Mouse (Mus musculus) embryonic fibroblast, embryonic 13.5 days (primary cell): ENCODE results near the gene Blm. TPM values are rescaled to one million over a fixed set of nuclear protein-coding genes. Genes with fewer than 3 reads are reported as not detected.

Experiments used
- H3K27ac ChIP-seq: 2 replicates; pipeline ENCODE4 v1.5.1; 2012; ENCODE audit warnings: low read length, control low read depth, inconsistent platforms; ENCODE audit not compliant: insufficient read depth
- H3K4me1 ChIP-seq: 2 replicates; pipeline ENCODE4 v1.6.1; 2011; ENCODE audit warnings: low read length; ENCODE audit not compliant: control insufficient read depth, insufficient read depth
- H3K4me3 ChIP-seq: 2 replicates; pipeline ENCODE4 v1.5.1; 2011; ENCODE audit warnings: mild to moderate bottlenecking, control low read depth, low read length; ENCODE audit not compliant: insufficient read depth
- CTCF ChIP-seq: IDR thresholded peaks from 2 replicates; pipeline ENCODE4 v1.5.1; 2011; ENCODE audit warnings: mild to moderate bottlenecking, control low read depth, low read length, moderate library complexity, borderline replicate concordance; ENCODE audit not compliant: insufficient read depth
- POLR2A ChIP-seq: IDR thresholded peaks from 2 replicates; pipeline ENCODE4 v1.6.1; 2011; ENCODE audit warnings: low read depth, mild to moderate bottlenecking, control low read depth, low read length, moderate library complexity
- polyA plus RNA-seq: library from polyadenylated mRNA; stranded (reverse); fragments of >200 nt; gene quantifications from 2 replicates; pipeline ENCODE4 v1.2.4, GENCODE M21; 2011; ENCODE audit warnings: low read depth; ENCODE audit not compliant: missing spikeins, insufficient read length

The Blm gene
- polyA plus RNA-seq, 1 experiment = 25.0 TPM

DNA sequence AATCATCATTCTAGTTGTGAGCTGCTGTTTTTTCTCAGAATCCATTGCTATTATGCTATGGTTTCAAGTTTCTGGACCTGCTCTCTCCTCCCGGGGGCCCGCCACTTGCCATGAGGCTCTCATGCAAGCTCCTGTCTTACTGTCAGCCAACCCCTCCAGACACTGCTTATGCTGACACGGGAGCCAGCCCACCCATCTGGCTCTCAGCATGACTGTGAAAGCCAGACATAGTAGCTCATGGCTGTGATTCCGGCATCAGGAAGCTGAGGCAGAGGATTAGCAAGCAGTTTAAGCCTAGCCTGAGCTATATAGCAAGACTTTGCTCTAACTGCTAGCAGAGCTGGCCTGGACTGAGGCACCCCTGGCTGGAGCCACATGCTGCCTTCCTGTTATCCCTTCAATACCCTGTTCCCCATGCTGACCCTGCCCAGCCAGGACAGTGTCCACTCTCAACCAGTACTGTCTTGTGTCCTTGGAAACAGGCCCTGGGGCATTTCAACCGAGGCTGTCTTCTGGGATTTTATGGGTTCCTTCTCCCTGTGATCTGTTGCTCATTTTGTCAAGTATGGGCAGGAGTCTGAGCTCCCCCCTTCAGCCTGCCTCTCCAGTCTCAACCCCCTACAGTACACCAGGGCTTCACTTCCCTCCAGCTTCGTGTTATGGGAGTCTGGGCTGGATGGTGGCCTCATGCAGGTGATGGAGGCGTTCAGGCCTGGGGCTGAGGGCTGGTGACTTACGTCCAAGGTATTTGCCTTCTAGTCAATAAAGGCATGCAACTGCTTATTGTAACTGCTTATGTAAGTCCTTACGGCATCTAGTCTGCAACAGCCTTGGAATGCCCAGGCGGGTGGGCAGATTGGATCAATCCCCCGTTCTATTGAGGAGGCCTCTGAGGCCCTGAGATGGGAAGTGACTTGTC is 92.7 kb downstream of the Blm start:
- no peak for TF ChIP-seq CTCF
- no peak for TF ChIP-seq POLR2A
- Histone ChIP-seq H3K27ac (no peak overlapping the region), H3K4me3 (no peak overlapping the region), H3K4me1 (peaks cover 11% of the 10 kb centered on the region; the same call in 1 of the 2 replicates)

DNA sequence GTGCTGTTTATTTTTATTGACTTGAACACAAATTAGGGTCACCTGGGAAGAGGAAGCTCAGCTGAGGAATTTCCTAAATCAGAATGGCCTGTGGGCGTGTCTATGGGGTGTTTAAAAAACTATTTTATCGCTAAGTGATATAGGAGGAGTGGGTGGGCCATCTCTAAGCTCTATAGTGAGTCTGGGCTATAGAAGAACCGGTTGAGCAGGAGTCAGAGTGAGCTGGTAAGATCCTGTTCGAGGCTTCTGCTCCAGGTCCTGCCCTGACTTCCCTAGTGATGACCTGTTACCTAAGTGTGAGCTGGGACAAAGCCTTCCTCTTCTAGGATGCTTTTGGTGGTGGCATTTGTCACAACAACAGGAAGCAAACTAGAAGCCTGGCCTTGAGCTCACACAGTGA is 94.2 kb downstream of the Blm start:
- Histone ChIP-seq H3K4me3 (no peak overlapping the region), H3K27ac (no peak overlapping the region), H3K4me1 (peaks cover 8% of the 10 kb centered on the region; the same call in 1 of the 2 replicates)
- TF ChIP-seq CTCF = no peak
- TF ChIP-seq POLR2A = no peak

DNA sequence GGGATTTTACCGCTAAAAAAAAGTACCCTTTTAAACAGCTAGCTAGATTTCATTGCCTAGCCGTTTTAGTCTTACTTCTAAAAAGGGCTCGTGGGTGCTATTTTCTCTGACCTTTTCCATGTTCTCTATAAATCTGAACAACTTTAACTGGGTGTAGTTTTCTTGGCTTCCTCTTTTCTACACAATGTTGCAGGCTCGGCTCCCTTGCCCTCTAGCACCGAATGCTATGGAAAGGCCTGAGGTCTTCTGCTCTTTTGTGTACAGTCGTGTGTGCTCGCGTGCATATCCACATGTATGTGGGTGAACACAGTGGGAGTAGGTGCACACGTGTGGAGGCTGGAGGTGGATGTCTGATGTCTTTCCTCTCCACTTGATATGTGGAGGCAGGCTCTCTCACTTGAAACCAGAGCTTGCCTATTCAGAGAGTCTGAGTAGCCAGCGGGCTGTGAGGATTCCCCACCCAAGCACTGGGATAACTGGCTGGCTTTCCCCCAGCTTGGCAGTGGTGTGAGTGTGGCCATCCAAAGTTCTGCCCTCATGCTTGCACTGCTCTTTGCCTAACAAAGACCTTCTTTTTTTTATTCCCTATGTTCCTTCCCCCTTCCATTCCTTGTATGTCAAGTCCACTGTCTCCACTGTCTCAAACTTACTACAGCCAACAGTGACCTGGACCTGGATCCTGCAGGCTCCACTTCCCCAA is 95.0 kb downstream of the Blm start:
- peaks cover 10% of the 10 kb centered on the region; the same call in 1 of the 2 replicates for H3K4me1 ChIP-seq
- no peak overlapping the region for H3K4me3 ChIP-seq
- no peak overlapping the region for H3K27ac ChIP-seq
- no peak for TF ChIP-seq CTCF
- no peak for TF ChIP-seq POLR2A

DNA sequence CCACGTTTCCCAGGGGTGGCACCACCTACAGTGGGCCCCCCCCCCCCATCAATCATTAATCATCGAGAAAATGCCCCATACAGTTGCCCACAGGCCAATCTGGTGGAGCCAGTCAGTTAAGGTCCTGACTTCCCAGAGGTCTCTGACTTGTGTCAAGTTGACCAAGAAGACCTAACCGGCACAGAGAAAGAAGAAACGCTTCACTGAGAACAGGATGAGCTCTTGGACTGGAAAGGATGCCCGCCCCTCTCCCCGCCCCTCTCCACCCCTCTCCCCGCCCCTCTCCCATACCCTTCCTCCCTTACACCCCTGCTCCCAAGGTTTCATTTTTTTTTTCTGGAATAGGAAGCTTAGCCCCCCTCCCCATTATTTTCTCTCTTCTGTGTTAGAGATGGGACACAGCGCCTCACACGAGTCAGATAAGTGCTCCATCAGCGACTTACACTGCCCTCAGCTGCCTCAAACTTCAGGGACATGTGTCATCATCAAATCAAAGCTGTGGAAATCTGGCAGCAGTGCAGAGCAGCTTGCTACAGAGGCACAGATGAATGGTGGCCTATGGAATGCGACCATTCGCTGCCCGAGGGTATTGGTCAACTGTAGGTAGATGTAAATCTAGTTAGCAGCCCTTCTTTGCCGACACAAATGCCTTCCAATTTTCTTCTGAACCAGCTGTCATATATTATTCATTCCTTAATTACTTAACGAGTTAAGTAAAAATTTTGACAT is 95.7 kb downstream of the Blm start:
- TF ChIP-seq POLR2A (no peak), CTCF (no peak)
- peaks cover 10% of the 10 kb centered on the region; the same call in 1 of the 2 replicates for H3K4me1 ChIP-seq
- no peak overlapping the region for H3K4me3 ChIP-seq
- no peak overlapping the region for H3K27ac ChIP-seq

DNA sequence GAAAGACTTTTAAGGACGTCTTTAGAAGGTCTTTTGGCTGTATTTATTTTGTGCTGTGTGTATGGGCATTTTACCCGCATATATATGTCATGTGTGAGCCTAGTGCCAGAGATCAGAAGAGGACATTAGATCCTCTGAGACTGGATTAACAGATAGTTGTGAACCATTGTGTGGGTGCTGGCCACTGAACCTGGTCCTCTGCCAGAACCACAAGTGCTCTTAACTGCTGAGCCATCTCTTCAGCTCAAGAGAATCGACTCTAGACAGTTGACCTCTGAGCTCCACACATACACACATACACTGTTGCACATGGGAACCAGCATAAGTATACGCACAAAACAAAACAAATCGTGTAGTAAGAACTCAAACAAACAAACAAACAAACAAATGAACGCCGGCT is 98.3 kb downstream of the Blm start:
- H3K27ac ChIP-seq = no peak overlapping the region
- no peak for TF ChIP-seq CTCF
- TF ChIP-seq POLR2A = no peak
- peaks cover 10% of the 10 kb centered on the region; the same call in 1 of the 2 replicates for H3K4me1 ChIP-seq
- H3K4me3 ChIP-seq = no peak overlapping the region

DNA sequence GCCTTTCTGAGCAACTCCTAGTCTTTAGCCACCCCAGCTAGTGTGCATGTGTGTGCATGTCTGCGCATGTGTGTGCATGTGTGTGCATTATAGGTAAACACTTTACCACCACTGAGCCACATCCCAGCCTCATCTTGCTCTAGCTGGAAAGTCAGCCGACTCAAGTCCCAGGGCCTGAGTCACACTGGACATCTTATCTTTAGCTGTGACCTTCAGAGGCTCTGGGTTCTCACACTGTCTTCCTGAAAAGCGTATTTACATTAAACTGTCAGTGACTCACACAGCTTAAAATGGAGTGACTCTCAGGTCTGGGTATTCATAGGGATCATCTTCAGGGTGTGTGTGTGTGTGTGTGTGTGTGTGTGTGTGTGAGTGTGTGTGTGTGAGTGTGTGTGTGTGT is 99.3 kb downstream of the Blm start:
- Histone ChIP-seq H3K27ac (no peak overlapping the region), H3K4me1 (peaks cover 10% of the 10 kb centered on the region; the same call in 1 of the 2 replicates)
- TF ChIP-seq POLR2A (no peak), CTCF (no peak)

DNA sequence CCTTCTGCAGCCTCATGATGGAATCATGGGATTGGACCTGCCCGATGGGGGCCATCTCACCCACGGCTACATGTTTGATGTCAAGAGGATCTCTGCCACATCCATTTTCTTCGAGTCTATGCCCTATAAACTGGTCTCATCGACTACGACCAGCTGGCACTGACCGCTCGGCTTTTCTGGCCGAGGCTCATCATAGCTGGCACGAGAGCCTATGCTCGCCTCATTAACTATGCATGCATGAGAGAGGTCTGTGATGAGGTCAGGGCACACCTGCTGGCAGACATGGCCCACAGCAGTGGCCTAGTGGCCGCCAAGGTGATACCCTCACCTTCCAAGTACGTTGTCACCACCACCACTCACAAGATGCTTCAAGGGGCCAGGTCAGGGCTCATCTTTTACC is 105.3 kb downstream of the Blm start:
- H3K27ac ChIP-seq = no peak overlapping the region
- TF ChIP-seq POLR2A (no peak), CTCF (no peak)
- no peak overlapping the region for H3K4me3 ChIP-seq
- H3K4me1 ChIP-seq = no peaks in the 10 kb centered on the region

More for the DNA sequence above, 99.3 kb downstream of the Blm start:
- no peak overlapping the region for H3K4me3 ChIP-seq

DNA sequence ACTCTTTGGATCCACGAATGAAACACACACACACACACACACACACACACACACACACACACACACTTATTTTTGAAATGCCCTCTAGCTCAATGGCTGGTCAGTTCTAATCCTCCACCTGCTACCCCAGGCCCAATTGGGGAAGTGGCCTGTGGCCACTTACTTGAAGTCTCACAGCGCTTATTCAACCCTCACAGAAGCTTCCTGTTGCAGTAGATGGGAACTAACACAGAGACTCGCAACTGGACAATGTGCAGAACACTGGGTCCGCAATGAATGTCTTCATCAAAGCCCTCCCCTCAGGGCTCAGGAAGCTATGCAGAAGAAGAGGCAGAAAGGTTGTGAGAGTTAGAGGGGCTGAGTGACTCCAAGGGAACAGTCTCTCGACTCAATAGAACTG is 107.2 kb downstream of the Blm start:
- no peak overlapping the region for H3K27ac ChIP-seq
- TF ChIP-seq CTCF (no peak), POLR2A (no peak)
- no peak overlapping the region for H3K4me3 ChIP-seq
- H3K4me1 ChIP-seq = no peaks in the 10 kb centered on the region

DNA sequence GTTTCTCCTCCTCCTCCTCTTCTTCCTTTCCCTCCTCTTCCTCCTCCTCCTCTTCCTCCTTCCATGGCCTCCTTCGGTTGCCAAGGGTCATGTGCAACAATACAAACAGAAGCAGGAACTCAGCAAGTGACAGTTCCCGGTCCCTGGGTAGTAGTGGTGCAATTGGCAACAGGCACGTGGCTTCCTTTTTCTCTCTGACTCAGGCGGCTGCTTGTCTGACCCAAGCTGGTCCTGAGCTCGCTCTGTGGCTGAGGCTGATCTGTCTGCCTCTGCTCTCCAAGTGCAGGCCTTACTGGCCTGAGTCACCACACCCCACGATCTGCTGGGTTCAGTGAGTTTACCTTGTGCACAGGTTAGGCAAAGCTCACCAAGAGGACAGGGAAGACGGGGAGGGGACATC is 108.6 kb downstream of the Blm start:
- H3K4me3 ChIP-seq = no peak overlapping the region
- H3K27ac ChIP-seq = no peak overlapping the region
- H3K4me1 ChIP-seq = no peaks in the 10 kb centered on the region
- TF ChIP-seq CTCF = no peak
- no peak for TF ChIP-seq POLR2A

DNA sequence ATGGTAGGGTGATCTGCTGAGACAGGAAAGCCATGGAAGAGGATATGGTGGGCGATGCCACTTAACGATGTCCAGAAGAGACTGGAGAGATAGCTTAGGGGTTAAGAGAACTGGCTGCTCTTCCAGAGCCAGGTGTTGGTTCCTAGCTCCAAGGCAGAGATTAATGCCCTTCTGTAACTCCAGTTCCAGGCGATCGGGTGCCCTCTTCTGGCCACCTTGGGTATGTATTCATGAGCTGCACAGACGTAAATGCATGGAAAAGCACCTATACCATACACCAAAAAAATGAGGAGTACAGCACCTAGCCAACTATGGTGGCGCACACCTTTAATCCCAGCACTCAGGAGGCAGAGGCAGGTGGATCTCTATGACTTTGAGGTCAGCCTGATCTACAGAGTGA is 110.2 kb downstream of the Blm start:
- H3K4me3 ChIP-seq = no peak overlapping the region
- no peaks in the 10 kb centered on the region; the same call in 1 of the 2 replicates for H3K4me1 ChIP-seq
- no peak overlapping the region for H3K27ac ChIP-seq
- no peak for TF ChIP-seq CTCF
- no peak for TF ChIP-seq POLR2A
